In genomic region chr11:116624131-116624832, GRCm38 (mm10) we compare ENCODE assay signal across 9 mouse cellular contexts. TPM values are rescaled to one million over a fixed set of nuclear protein-coding genes. Genes with fewer than 3 reads are reported as not detected.
A peak's percentile ranks its signal among the peaks of the same experiment; 100 is the strongest.
DNase-seq lines count a peak whose midpoint lies in the region; ATAC-seq and TF ChIP-seq lines count a peak whose summit lies in the region.
"Had no signal": no experiment of that assay in that cellular context is flagged by ENCODE, and none has a peak within 500 bp of the region (broad histone marks: within the 10 kb centered on the region; RNA-seq: fewer than 3 reads in every experiment).

No protein-coding gene starts in this region.

- H3K27ac ChIP-seq in embryonic facial prominence, embryonic 15.5 days (replicated peaks) = no peak overlapping the region; the same call in 1 of the 2 replicates
- peak overlapping the region; percentile 66 for H3K27ac ChIP-seq in heart, embryonic 15.5 days
- H3K27ac ChIP-seq in small intestine, adult 2 months (ENCODE audit: insufficient read depth, low read depth, low read length) = peak overlapping the region; percentile 65

- H3K4me3 ChIP-seq in embryonic facial prominence, embryonic 15.5 days (replicated peaks) = peak overlapping the region; percentile 65
- H3K4me3 ChIP-seq in heart, embryonic 15.5 days = peak overlapping the region; percentile 89
- H3K4me3 ChIP-seq in small intestine, adult 2 months (ENCODE audit: low read depth, low read length) = peak overlapping the region; percentile 87

- peak; percentile 94 for DNase-seq in 416B (ENCODE audit: low read depth)
- DNase-seq in T-cell, adult 2 months (ENCODE audit: low spot score) = peak; percentile 87
- DNase-seq in kidney, postnatal 14 days = peak; percentile 93
- DNase-seq in MN1 (ENCODE audit: low spot score) = no peak

- H3K27me3 ChIP-seq in embryonic facial prominence, embryonic 15.5 days = no peaks in the 10 kb centered on the region; the same call in 1 of the 2 replicates
- no peaks in the 10 kb centered on the region for H3K27me3 ChIP-seq in heart, embryonic 15.5 days
- no peaks in the 10 kb centered on the region for H3K27me3 ChIP-seq in small intestine, adult 2 months (ENCODE audit: control insufficient read depth, insufficient read depth, low read length)

- H3K9ac ChIP-seq in embryonic facial prominence, embryonic 15.5 days = peak overlapping the region; percentile 41
- H3K9ac ChIP-seq in heart, embryonic 15.5 days = peak overlapping the region; percentile 90

- ATAC-seq in embryonic facial prominence, embryonic 15.5 days (ENCODE audit: insufficient number of reproducible peaks, low FRiP score, low TSS enrichment, low read depth) = peak; percentile 56; the same call in 1 of the 2 replicates
- peak; percentile 65 for ATAC-seq in heart, embryonic 15.5 days (replicated peaks; ENCODE audit: insufficient number of reproducible peaks, insufficient read depth, low FRiP score, low read depth)
- peak; percentile 72 for ATAC-seq in megakaryocyte progenitor cell, adult 5-6 weeks (replicated peaks; ENCODE audit: poor library complexity)

- TF ChIP-seq CTCF in small intestine, adult 2 months (IDR thresholded peaks at IDR 0.05; ENCODE audit: extremely low read depth, insufficient read length, insufficient replicate concordance, low read depth, low read length) = no peak

- WGBS in embryonic facial prominence, embryonic 15.5 days = 12% methylated on average over 41 of the region's 42 CpGs
- 11% methylated on average over 42 of the region's 42 CpGs for WGBS in heart, embryonic 15.5 days
- 13% methylated on average over 42 of the region's 42 CpGs for WGBS in small intestine, adult 2 months

- peaks cover 56% of the 10 kb centered on the region for H3K4me1 ChIP-seq in embryonic facial prominence, embryonic 15.5 days
- peaks cover 77% of the 10 kb centered on the region for H3K4me1 ChIP-seq in heart, embryonic 15.5 days (replicated peaks)
- H3K4me1 ChIP-seq in small intestine, adult 2 months (ENCODE audit: control insufficient read depth, insufficient read depth, insufficient read length, low read length) = peaks cover 35% of the 10 kb centered on the region

- TF ChIP-seq POLR2A in small intestine, adult 2 months (IDR thresholded peaks at IDR 0.05; ENCODE audit: low read depth, low read length) = peak; percentile 66

- no peaks in the 10 kb centered on the region for H3K36me3 ChIP-seq in embryonic facial prominence, embryonic 15.5 days
- no peaks in the 10 kb centered on the region for H3K36me3 ChIP-seq in heart, embryonic 15.5 days
- H3K36me3 ChIP-seq in small intestine, adult 2 months (ENCODE audit: control insufficient read depth, insufficient read depth, low read length) = no peaks in the 10 kb centered on the region

- peak overlapping the region; percentile 95 for H3K4me2 ChIP-seq in embryonic facial prominence, embryonic 15.5 days (replicated peaks)
- H3K4me2 ChIP-seq in heart, embryonic 15.5 days = peak overlapping the region; percentile 91

- no peaks in the 10 kb centered on the region for H3K9me3 ChIP-seq in embryonic facial prominence, embryonic 15.5 days (replicated peaks)
- H3K9me3 ChIP-seq in heart, embryonic 15.5 days (replicated peaks) = no peaks in the 10 kb centered on the region

RNA-seq across cellular contexts. Expression of gene Rhbdf2, which starts 2.5 kb away (rescaled TPM):
- 8.3 and 8.8 TPM in 2 replicates for polyA plus RNA-seq in embryonic facial prominence, embryonic 15.5 days (2015; fragmentation: Nextera tagmentation; extraction: Ambion mirVana)
- polyA plus RNA-seq in heart, embryonic 15.5 days (2015; fragmentation: Nextera tagmentation; extraction: Ambion mirVana) = 6.7 and 10.4 TPM in 2 replicates
- total RNA-seq in megakaryocyte progenitor cell, adult 5-6 weeks (2015) = 3.7 and 4.9 TPM in 2 replicates
- 2.7 and 3.5 TPM in 2 replicates for total RNA-seq in megakaryocyte progenitor cell, adult 5-6 weeks (2017)
- polyA plus RNA-seq in small intestine, adult 2 months (2012; rRNA removed) = 25.3 and 40.8 TPM in 2 replicates

RNA-seq across cellular contexts. Expression of gene Prcd, which starts 29.1 kb away (rescaled TPM):
- polyA plus RNA-seq in embryonic facial prominence, embryonic 15.5 days (2015; fragmentation: Nextera tagmentation; extraction: Ambion mirVana) = 3.6 and 3.8 TPM in 2 replicates
- polyA plus RNA-seq in heart, embryonic 15.5 days (2015; fragmentation: Nextera tagmentation; extraction: Ambion mirVana) = 1.3 and 1.4 TPM in 2 replicates
- 0.47 TPM in 1 of 2 replicates, not detected in the other for total RNA-seq in megakaryocyte progenitor cell, adult 5-6 weeks (2015)
- 0.17 TPM in 1 of 2 replicates, not detected in the other for total RNA-seq in megakaryocyte progenitor cell, adult 5-6 weeks (2017)
- 0.30 TPM in 1 of 2 replicates, not detected in the other for polyA plus RNA-seq in small intestine, adult 2 months (2012; rRNA removed)

RNA-seq across cellular contexts. Expression of gene Cygb, which starts 29.8 kb away (rescaled TPM):
- polyA plus RNA-seq in embryonic facial prominence, embryonic 15.5 days (2015; fragmentation: Nextera tagmentation; extraction: Ambion mirVana) = 32.7 and 33.3 TPM in 2 replicates
- polyA plus RNA-seq in heart, embryonic 15.5 days (2015; fragmentation: Nextera tagmentation; extraction: Ambion mirVana) = 9.1 and 11.6 TPM in 2 replicates
- not detected in 2 replicates for total RNA-seq in megakaryocyte progenitor cell, adult 5-6 weeks (2015)
- not detected in 2 replicates for total RNA-seq in megakaryocyte progenitor cell, adult 5-6 weeks (2017)
- 14.2 and 23.7 TPM in 2 replicates for polyA plus RNA-seq in small intestine, adult 2 months (2012; rRNA removed)

RNA-seq across cellular contexts. Expression of gene Aanat, which starts 38.0 kb away (rescaled TPM):
- polyA plus RNA-seq in embryonic facial prominence, embryonic 15.5 days (2015; fragmentation: Nextera tagmentation; extraction: Ambion mirVana) = not detected in 2 replicates
- not detected in 2 replicates for polyA plus RNA-seq in heart, embryonic 15.5 days (2015; fragmentation: Nextera tagmentation; extraction: Ambion mirVana)
- total RNA-seq in megakaryocyte progenitor cell, adult 5-6 weeks (2015) = not detected in 2 replicates
- not detected in 2 replicates for total RNA-seq in megakaryocyte progenitor cell, adult 5-6 weeks (2017)
- polyA plus RNA-seq in small intestine, adult 2 months (2012; rRNA removed) = not detected in 2 replicates
- polyA plus RNA-seq: large intestine, adult 2 months had no signal

RNA-seq across cellular contexts. Expression of gene Ube2o, which starts 43.0 kb away (rescaled TPM):
- polyA plus RNA-seq in embryonic facial prominence, embryonic 15.5 days (2015; fragmentation: Nextera tagmentation; extraction: Ambion mirVana) = 14.2 and 14.6 TPM in 2 replicates
- polyA plus RNA-seq in heart, embryonic 15.5 days (2015; fragmentation: Nextera tagmentation; extraction: Ambion mirVana) = 14.4 and 20.7 TPM in 2 replicates
- 5.0 TPM in 2 replicates for total RNA-seq in megakaryocyte progenitor cell, adult 5-6 weeks (2015)
- 6.1 and 6.4 TPM in 2 replicates for total RNA-seq in megakaryocyte progenitor cell, adult 5-6 weeks (2017)
- 7.2 and 7.9 TPM in 2 replicates for polyA plus RNA-seq in small intestine, adult 2 months (2012; rRNA removed)
